Mouse (Mus musculus) kidney, embryonic 14.5 days (tissue): ENCODE measurements around the gene Crtap. TPM values are rescaled to one million over a fixed set of nuclear protein-coding genes. Genes with fewer than 3 reads are reported as not detected.

Source experiments
- ATAC-seq: fragments of 200-750 bp; cut with Nextera tagmentation; 2 replicates; pipeline ENCODE4 v1.8.0; 2017; ENCODE audit warnings: moderate number of reproducible peaks, mild to moderate bottlenecking, moderate TSS enrichment, moderate library complexity; ENCODE audit not compliant: low FRiP score, low TSS enrichment
- H3K27ac ChIP-seq: fragments of 300-500 bp; sonication (generic); 2 replicates; pipeline ENCODE4 v1.5.1; 2014; ENCODE audit warnings: low read depth, mild to moderate bottlenecking, low read length, moderate library complexity, mixed read lengths
- H3K27me3 ChIP-seq: fragments of 300-500 bp; sonication (generic); 2 replicates; pipeline ENCODE4 v1.6.1; 2014; ENCODE audit warnings: mild to moderate bottlenecking, low read length; ENCODE audit not compliant: control insufficient read depth, insufficient read depth
- H3K36me3 ChIP-seq: fragments of 300-500 bp; sonication (generic); 2 replicates; pipeline ENCODE4 v1.6.1; 2014; ENCODE audit warnings: low read length, mixed read lengths; ENCODE audit not compliant: control insufficient read depth, insufficient read depth
- H3K4me1 ChIP-seq: fragments of 300-500 bp; sonication (generic); 2 replicates; pipeline ENCODE4 v1.6.1; 2014; ENCODE audit warnings: low read length, mixed read lengths; ENCODE audit not compliant: control insufficient read depth, insufficient read depth
- H3K4me2 ChIP-seq: fragments of 300-500 bp; sonication (generic); replicated peaks from 2 replicates; pipeline ENCODE4 v1.6.1; 2014; ENCODE audit warnings: low read depth, mild to moderate bottlenecking, low read length
- H3K4me3 ChIP-seq: fragments of 300-500 bp; sonication (generic); 2 replicates; pipeline ENCODE4 v1.5.1; 2014; ENCODE audit warnings: mild to moderate bottlenecking, low read length
- H3K9ac ChIP-seq: fragments of 300-500 bp; sonication (generic); 2 replicates; pipeline ENCODE4 v1.6.1; 2014; ENCODE audit warnings: low read depth, mild to moderate bottlenecking, low read length, moderate library complexity
- H3K9me3 ChIP-seq: fragments of 300-500 bp; sonication (generic); 2 replicates; pipeline ENCODE4 v1.6.1; 2016; ENCODE audit warnings: low read length; ENCODE audit not compliant: control insufficient read depth
- WGBS: fragments of 180-500 bp; shearing (Covaris S2); extraction: QIAGEN DNeasy Blood & Tissue Kit; methylation state at CpG from one replicate; pipeline ENCODE4 v1.1.7; 2014; 5-methylcytosine and 5-hydroxymethylcytosine counted together
- polyA plus RNA-seq: library from polyadenylated mRNA; unstranded; fragments of >200 nt; fragmentation: Nextera tagmentation; extraction: Ambion mirVana; gene quantifications from 2 replicates; pipeline ENCODE4 v1.2.1, GENCODE M21; 2014

The Crtap gene
- polyA plus RNA-seq: 113 and 125 TPM in 2 replicates

DNA sequence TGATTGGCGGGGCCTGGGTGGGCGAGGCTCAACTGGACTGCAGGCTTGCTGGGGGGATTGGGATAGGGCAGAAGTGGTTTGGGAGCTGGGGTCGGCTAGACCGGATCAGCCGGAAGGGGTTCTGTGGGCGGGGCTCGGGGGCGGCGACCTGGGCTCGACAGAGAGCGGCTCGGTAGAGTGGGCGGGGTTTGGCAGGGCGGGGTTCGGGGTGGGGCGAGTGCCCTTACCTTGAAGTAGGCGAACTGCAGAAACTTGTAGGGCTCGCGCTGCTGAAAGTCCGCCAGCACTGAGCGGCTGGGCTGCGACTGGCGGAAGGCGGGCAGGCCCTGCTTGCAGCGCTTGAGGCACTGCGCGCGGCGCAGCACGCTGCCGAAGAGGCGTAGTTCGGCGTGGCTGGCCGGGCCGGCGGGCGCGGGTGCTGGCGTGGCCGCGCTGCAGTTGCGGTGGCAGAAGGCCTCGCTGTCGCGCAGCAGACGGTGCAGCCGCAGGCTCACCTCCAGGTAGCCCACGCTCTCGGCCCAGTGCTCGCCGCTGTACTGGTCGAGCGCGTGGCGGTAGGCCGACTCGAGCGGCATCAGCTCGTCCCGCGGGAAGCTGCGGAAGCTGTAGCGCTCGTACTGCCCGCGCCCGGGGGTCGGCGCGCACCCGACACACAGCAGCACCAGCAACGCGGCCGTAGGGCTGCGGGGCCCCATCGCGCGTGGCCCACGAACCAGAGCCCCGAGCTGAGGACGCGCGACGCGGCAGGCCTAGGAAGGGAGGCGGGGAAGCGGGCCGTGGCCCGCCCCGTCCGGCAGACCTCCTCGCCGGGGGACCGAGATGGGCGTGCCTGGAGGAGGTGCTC lies at the start of gene Crtap:
Crtap (minus strand) TSS at position 771 of the 844 bp plus-strand sequence.
- H3K4me2 ChIP-seq: peak within 1 kb of the TSS; percentile 89
- H3K4me1 ChIP-seq: 0 out of 2 replicates have a peak, but pooled peaks cover 7% of the 10 kb centered on the region
- ATAC-seq: peak; percentile 88
- WGBS: 1% methylated on average over 95 of the region's 96 CpGs
- H3K9ac ChIP-seq: peak within 1 kb of the TSS; percentile 70
- H3K27me3 ChIP-seq: no peaks in the 10 kb centered on the region
- H3K9me3 ChIP-seq: no peaks in the 10 kb centered on the region
- peak within 1 kb of the TSS; percentile 55 for H3K4me3 ChIP-seq
- H3K27ac ChIP-seq: peak within 1 kb of the TSS; percentile 65
- peaks cover 8% of the 10 kb centered on the region; the same call in 1 of the 2 replicates for H3K36me3 ChIP-seq

DNA sequence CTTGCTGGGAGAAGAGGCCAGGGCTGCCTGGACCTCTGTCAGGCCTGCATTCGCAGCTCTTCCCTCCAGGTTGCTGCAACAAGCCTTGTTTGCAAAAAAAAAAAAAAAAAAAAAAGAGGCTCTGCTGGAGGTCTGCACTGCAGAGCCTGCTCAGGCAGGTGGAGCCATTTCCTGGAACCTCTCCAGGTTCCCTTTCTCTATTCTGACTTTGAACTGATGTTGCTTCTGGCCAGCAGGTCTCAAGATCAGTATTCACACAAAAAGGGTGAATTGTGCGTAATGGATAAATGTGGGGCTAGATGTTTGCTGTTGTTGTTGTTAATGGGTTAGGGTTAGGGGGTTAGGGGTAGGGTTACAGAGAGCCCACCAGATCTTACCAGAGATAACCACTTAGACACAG lies 45.2 kb upstream of the Crtap start:
- Histone ChIP-seq H3K4me2 (no peak overlapping the region), H3K36me3 (no peaks in the 10 kb centered on the region; the same call in 1 of the 2 replicates), H3K4me1 (no peaks in the 10 kb centered on the region), H3K4me3 (no peak overlapping the region), H3K9ac (no peak overlapping the region), H3K9me3 (peaks cover 2% of the 10 kb centered on the region; the same call in 1 of the 2 replicates), H3K27me3 (no peaks in the 10 kb centered on the region), H3K27ac (no peak overlapping the region)
- no peak for ATAC-seq
- 84% methylated on average over 2 of the region's 2 CpGs for WGBS

DNA sequence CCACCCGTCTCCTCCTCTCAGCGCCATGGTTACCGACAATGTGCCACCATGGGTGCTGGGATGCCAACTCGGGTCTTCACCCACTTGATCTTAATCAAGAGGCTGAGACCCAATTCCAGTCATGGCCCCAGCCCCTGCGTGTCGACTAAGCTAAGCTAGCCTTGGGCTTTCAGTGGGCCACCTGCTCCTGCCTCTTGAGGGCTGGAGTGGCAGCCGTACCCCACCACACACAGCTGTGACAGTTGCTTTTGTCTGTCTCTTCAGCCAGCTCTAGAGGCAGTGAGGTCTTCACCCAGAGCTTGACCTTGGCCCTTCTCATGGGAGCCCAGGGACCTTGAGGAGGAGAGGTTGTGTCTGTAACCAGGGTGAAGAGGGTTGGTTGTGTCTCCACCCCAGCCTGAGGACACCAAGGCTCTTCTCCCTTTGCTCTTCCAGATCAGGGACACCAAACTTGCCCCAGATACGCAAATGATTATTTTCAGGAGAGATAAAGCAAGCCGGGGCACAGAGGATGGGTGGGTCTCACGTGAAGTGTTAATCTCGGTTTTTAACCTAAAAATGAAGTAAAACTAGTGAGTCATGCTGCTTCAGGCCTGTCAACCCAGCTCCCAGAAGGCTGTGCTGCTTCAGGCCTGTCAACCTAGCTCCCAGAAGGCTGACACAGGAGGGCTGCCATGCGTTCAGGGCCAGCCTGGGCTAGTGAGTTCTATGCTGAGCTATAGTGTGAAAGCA lies 37.8 kb upstream of the Crtap start:
- Histone ChIP-seq H3K9me3 (peaks cover 4% of the 10 kb centered on the region; the same call in 1 of the 2 replicates), H3K4me3 (no peak overlapping the region), H3K36me3 (peaks cover 12% of the 10 kb centered on the region; the same call in 1 of the 2 replicates), H3K27me3 (no peaks in the 10 kb centered on the region), H3K9ac (no peak overlapping the region), H3K27ac (no peak overlapping the region), H3K4me1 (no peaks in the 10 kb centered on the region), H3K4me2 (no peak overlapping the region)
- ATAC-seq: no peak
- 89% methylated on average over 12 of the region's 12 CpGs for WGBS

DNA sequence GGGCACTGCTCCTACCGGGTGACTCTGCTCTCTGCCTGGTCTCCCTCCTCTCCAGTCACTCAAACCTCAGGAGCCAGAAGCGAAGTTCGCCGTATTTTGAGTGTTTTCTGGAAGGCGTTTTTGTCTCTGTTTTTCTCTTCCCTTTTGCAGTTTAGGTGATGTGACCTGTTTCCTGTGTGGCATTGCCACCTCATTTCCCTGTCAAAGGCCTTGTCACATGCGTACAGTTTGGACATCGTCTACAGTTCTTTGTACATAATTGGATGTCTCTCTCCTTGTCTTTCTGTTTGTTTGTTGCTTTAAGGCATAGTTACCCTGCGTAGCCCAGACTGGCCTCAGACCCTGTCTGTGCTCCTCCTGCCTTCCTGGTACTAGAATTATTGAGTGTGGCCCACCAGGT lies 37.0 kb upstream of the Crtap start:
- H3K4me1 ChIP-seq: no peaks in the 10 kb centered on the region
- H3K27ac ChIP-seq: no peak overlapping the region
- ATAC-seq: no peak
- peaks cover 14% of the 10 kb centered on the region; the same call in 1 of the 2 replicates for H3K36me3 ChIP-seq
- H3K9ac ChIP-seq: no peak overlapping the region
- H3K27me3 ChIP-seq: no peaks in the 10 kb centered on the region
- peaks cover 4% of the 10 kb centered on the region; the same call in 1 of the 2 replicates for H3K9me3 ChIP-seq
- no peak overlapping the region for H3K4me2 ChIP-seq
- H3K4me3 ChIP-seq: no peak overlapping the region
- 89% methylated on average over 8 of the region's 8 CpGs for WGBS

DNA sequence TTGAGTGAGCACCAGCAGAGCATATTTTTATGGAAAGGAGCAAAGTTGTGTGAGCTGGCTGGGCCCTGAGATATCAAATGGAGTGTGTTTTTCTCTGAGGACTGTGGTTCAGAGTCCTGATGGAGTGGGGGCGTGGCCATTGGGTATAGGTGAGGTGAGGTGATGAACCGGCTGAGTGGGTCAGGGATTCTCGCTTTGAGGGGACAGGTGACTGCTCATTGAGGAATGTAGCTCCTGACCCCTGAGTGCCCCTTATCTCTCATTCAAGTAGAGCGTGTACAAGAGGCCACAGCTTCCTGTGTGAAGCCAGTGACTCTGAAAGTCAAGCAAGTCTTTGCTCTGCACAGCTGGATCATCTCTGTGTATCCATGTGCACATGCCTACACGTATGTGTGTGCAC lies 35.7 kb upstream of the Crtap start:
- WGBS: 81% methylated on average over 5 of the region's 5 CpGs
- no peaks in the 10 kb centered on the region for H3K27me3 ChIP-seq
- H3K4me3 ChIP-seq: no peak overlapping the region
- H3K4me2 ChIP-seq: no peak overlapping the region
- no peak for ATAC-seq
- peaks cover 14% of the 10 kb centered on the region; the same call in 1 of the 2 replicates for H3K36me3 ChIP-seq
- no peaks in the 10 kb centered on the region for H3K4me1 ChIP-seq
- H3K9ac ChIP-seq: no peak overlapping the region
- peaks cover 4% of the 10 kb centered on the region; the same call in 1 of the 2 replicates for H3K9me3 ChIP-seq
- no peak overlapping the region for H3K27ac ChIP-seq

DNA sequence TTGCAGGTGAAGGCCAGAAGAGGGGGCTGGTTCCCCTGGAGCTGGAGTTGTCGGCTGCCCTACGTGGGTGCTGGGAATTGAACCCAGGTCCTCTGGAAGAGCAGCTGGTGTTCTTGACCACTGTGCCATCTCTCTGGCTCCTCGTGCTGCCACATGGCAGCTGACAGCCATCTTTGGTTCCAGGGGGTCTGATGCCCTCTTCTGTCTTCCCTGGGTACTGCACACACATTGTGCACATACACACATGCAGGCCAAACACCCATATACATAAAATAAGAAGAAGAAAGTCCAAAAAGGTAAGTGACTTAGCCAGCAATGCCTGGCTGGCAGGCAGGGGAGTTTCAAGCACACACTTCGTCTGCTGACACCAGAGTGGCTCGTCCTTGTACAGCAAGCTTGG lies 35.1 kb upstream of the Crtap start:
- Histone ChIP-seq H3K4me2 (no peak overlapping the region), H3K27me3 (no peaks in the 10 kb centered on the region), H3K4me3 (no peak overlapping the region), H3K27ac (no peak overlapping the region), H3K9ac (no peak overlapping the region), H3K9me3 (peaks cover 4% of the 10 kb centered on the region; the same call in 1 of the 2 replicates), H3K4me1 (no peaks in the 10 kb centered on the region), H3K36me3 (peaks cover 14% of the 10 kb centered on the region; the same call in 1 of the 2 replicates)
- WGBS: 92% methylated on average over 5 of the region's 5 CpGs
- ATAC-seq: no peak

DNA sequence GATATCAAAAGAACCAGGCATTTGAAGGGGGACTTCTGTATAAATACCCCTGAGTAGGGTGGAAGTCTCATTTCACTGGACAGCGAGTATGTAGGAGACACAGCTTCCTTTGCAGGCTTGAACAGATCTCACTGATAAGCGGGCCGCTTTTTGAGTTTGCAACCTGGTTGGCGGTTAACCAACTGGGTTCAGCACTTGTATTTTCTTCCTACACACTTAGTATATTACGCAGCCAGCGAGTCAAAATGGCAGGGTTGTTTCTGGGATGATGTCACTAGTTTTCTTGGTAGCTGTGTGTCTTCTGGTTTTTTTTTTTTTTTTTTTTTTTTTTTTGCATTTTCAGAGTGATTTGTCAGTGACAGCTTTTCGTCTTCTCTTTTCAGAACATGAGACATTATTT lies 31.3 kb upstream of the Crtap start:
- Histone ChIP-seq H3K36me3 (peaks cover 9% of the 10 kb centered on the region; the same call in 1 of the 2 replicates), H3K9me3 (peaks cover 4% of the 10 kb centered on the region; the same call in 1 of the 2 replicates), H3K27me3 (no peaks in the 10 kb centered on the region), H3K4me1 (no peaks in the 10 kb centered on the region), H3K9ac (no peak overlapping the region), H3K4me3 (no peak overlapping the region), H3K4me2 (no peak overlapping the region), H3K27ac (no peak overlapping the region)
- WGBS: 88% methylated on average over 7 of the region's 7 CpGs
- no peak for ATAC-seq

DNA sequence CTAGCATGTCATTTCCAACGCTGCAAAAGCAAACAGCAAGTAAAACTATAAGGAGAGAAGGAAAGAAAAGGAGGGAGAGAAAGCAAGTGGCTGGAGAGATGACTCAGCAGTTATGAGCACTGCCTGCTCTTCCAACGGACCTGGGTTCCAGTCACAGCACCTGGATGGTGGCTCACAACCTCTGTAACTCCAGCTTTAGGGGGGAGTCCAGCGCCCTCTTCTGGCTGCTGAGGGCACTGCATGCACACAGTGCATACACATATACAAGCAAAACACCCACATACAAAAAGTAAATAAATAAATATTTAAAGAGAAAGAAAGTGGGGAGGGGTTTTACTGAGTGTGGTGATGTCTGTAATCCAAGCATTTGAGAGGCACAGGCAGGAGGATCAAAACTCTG lies 30.6 kb upstream of the Crtap start:
- Histone ChIP-seq H3K4me2 (no peak overlapping the region), H3K27ac (no peak overlapping the region), H3K9ac (no peak overlapping the region), H3K9me3 (peaks cover 4% of the 10 kb centered on the region; the same call in 1 of the 2 replicates), H3K36me3 (peaks cover 9% of the 10 kb centered on the region; the same call in 1 of the 2 replicates), H3K27me3 (no peaks in the 10 kb centered on the region), H3K4me3 (no peak overlapping the region), H3K4me1 (no peaks in the 10 kb centered on the region)
- WGBS: 72% methylated on average over 3 of the region's 3 CpGs
- no peak for ATAC-seq
